Mouse (Mus musculus) CH12.LX (cell line): Measurements from ENCODE around the gene Cox17.

Experiments used
- CTCF ChIP-seq, 2 experiments: IDR thresholded peaks in 1 of 2; conservative IDR thresholded peaks in 1 of 2; 2 replicates each; pipeline ENCODE4 v1.5.1; 2011 to 2012; ENCODE audit warnings: low read depth in 2 of 2, low read length in 2 of 2, improper control_type of control experiment in 1 of 2, inconsistent platforms in 1 of 2, mild to moderate bottlenecking in 1 of 2, moderate library complexity in 1 of 2
- NRF1 ChIP-seq: IDR thresholded peaks from 2 replicates; pipeline ENCODE4 v1.6.1; 2014; ENCODE audit warnings: low read depth, mild to moderate bottlenecking, inconsistent platforms, low read length, improper control_type of control experiment, moderate library complexity
- POLR2A ChIP-seq: IDR thresholded peaks from 2 replicates; pipeline ENCODE4 v1.6.1; 2011; ENCODE audit warnings: low read depth, mild to moderate bottlenecking, improper control_type of control experiment, low read length

GRCm38 (mm10) chr16:38400311-38400960, 53.6 kb downstream of the Cox17 start:
- TF ChIP-seq CTCF (conservative IDR thresholded peaks at IDR 0.05 in 1 of 2, IDR thresholded peaks at IDR 0.05 in 1 of 2; ENCODE audit: low read depth in 2 of 2, low read length in 2 of 2), result no peak
- no peak for TF ChIP-seq POLR2A
- TF ChIP-seq NRF1, result no peak
